10 mouse cellular contexts compared by ENCODE assay signal in genomic region chr10:59930996-59931395, GRCm38 (mm10). TPM values are rescaled to one million over a fixed set of nuclear protein-coding genes. Genes with fewer than 3 reads are reported as not detected.
DNase-seq lines count a peak whose midpoint lies in the region; ATAC-seq and TF ChIP-seq lines count a peak whose summit lies in the region.
"Had no signal": no experiment of that assay in that cellular context is flagged by ENCODE, and none has a peak within 500 bp of the region (broad histone marks: within the 10 kb centered on the region; RNA-seq: fewer than 3 reads in every experiment).

No protein-coding gene starts in this region.

- no peak overlapping the region for H3K4me3 ChIP-seq in kidney, embryonic 14.5 days (ENCODE audit: low read length)
- no peak overlapping the region for H3K4me3 ChIP-seq in hindbrain, embryonic 12.5 days
- H3K4me3 ChIP-seq in midbrain, embryonic 14.5 days (replicated peaks; ENCODE audit: low read depth, low read length), result no peak overlapping the region
- H3K4me3 ChIP-seq: erythroblast, embryonic 14.5 days; liver, embryonic 13.5 days had no signal

- peak; percentile 62; the same call in 1 of the 2 replicates for ATAC-seq in kidney, embryonic 14.5 days (ENCODE audit: low FRiP score, low TSS enrichment)
- ATAC-seq in hindbrain, embryonic 12.5 days (ENCODE audit: low FRiP score), result peak; percentile 73
- ATAC-seq in midbrain, embryonic 14.5 days (ENCODE audit: low FRiP score, low TSS enrichment), result peak; percentile 86
- ATAC-seq in activated CD4-positive, CD25-positive, alpha-beta regulatory T cell, adult 4 months, result no peak

- H3K4me2 ChIP-seq in kidney, embryonic 14.5 days (replicated peaks; ENCODE audit: low read depth, low read length), result no peak overlapping the region
- peak overlapping the region; percentile 14; the same call in 1 of the 2 replicates for H3K4me2 ChIP-seq in hindbrain, embryonic 12.5 days (replicated peaks)
- H3K4me2 ChIP-seq in midbrain, embryonic 14.5 days (ENCODE audit: low read length), result peak overlapping the region; percentile 32
- H3K4me2 ChIP-seq: liver, embryonic 13.5 days had no signal

- no peak for TF ChIP-seq CTCF in brain, embryonic 14.5 days (IDR thresholded peaks at IDR 0.05; ENCODE audit: borderline replicate concordance, extremely low read depth, insufficient read depth, insufficient read length)

- no peak for TF ChIP-seq POLR2A in brain, embryonic 14.5 days (IDR thresholded peaks at IDR 0.05; ENCODE audit: borderline replicate concordance, extremely low read depth, insufficient read depth, insufficient read length, poor library complexity, severe bottlenecking)

- H3K4me1 ChIP-seq in kidney, embryonic 14.5 days (ENCODE audit: control insufficient read depth, insufficient read depth, low read length), result no peaks in the 10 kb centered on the region
- peaks cover 7% of the 10 kb centered on the region; the same call in 1 of the 2 replicates for H3K4me1 ChIP-seq in hindbrain, embryonic 12.5 days
- H3K4me1 ChIP-seq in midbrain, embryonic 14.5 days (ENCODE audit: control insufficient read depth, insufficient read depth, low read length), result no peaks in the 10 kb centered on the region

- H3K36me3 ChIP-seq in kidney, embryonic 14.5 days (ENCODE audit: control insufficient read depth, insufficient read depth, low read length), result no peaks in the 10 kb centered on the region
- no peaks in the 10 kb centered on the region for H3K36me3 ChIP-seq in hindbrain, embryonic 12.5 days
- no peaks in the 10 kb centered on the region for H3K36me3 ChIP-seq in midbrain, embryonic 14.5 days (ENCODE audit: control insufficient read depth, insufficient read depth, low read length)
- H3K36me3 ChIP-seq: liver, embryonic 13.5 days had no signal

- WGBS in kidney, embryonic 14.5 days, result 16% methylated on average over 10 of the region's 10 CpGs
- WGBS in hindbrain, embryonic 12.5 days, result 31% methylated on average over 10 of the region's 10 CpGs
- 31% methylated on average over 10 of the region's 10 CpGs for WGBS in midbrain, embryonic 14.5 days

- no peak overlapping the region for H3K9ac ChIP-seq in kidney, embryonic 14.5 days (ENCODE audit: low read depth, low read length)
- no peak overlapping the region for H3K9ac ChIP-seq in hindbrain, embryonic 12.5 days
- no peak overlapping the region for H3K9ac ChIP-seq in midbrain, embryonic 14.5 days (replicated peaks; ENCODE audit: low read length)
- H3K9ac ChIP-seq: liver, embryonic 13.5 days had no signal

- DNase-seq in kidney, postnatal 14 days, result no peak
- peak; percentile 89 for DNase-seq in brain, embryonic 14.5 days (ENCODE audit: low read depth)
- DNase-seq in midbrain, embryonic 14.5 days, result peak; percentile 81
- DNase-seq in heart, postnatal 4 days, result no peak
- DNase-seq in thymus, postnatal 0 days (ENCODE audit: low spot score), result no peak
- DNase-seq: liver, embryonic 13.5 days had no signal

- H3K9me3 ChIP-seq in kidney, embryonic 14.5 days (ENCODE audit: control insufficient read depth, low read length), result no peaks in the 10 kb centered on the region
- no peaks in the 10 kb centered on the region for H3K9me3 ChIP-seq in hindbrain, embryonic 12.5 days (replicated peaks)
- H3K9me3 ChIP-seq in midbrain, embryonic 14.5 days (ENCODE audit: control insufficient read depth, low read length), result no peaks in the 10 kb centered on the region
- H3K9me3 ChIP-seq: liver, embryonic 13.5 days had no signal

- H3K27ac ChIP-seq in kidney, embryonic 14.5 days (ENCODE audit: low read depth, low read length), result no peak overlapping the region
- no peak overlapping the region for H3K27ac ChIP-seq in hindbrain, embryonic 12.5 days
- peak overlapping the region; percentile 70 for H3K27ac ChIP-seq in midbrain, embryonic 14.5 days (replicated peaks; ENCODE audit: low read depth, low read length)
- H3K27ac ChIP-seq: liver, embryonic 13.5 days had no signal

- no peaks in the 10 kb centered on the region for H3K27me3 ChIP-seq in kidney, embryonic 14.5 days (ENCODE audit: control insufficient read depth, insufficient read depth, low read length)
- H3K27me3 ChIP-seq in hindbrain, embryonic 12.5 days, result no peaks in the 10 kb centered on the region
- no peaks in the 10 kb centered on the region for H3K27me3 ChIP-seq in midbrain, embryonic 14.5 days (ENCODE audit: control insufficient read depth, insufficient read depth, low read length)
- H3K27me3 ChIP-seq: liver, embryonic 13.5 days had no signal

RNA-seq across cellular contexts. Expression of gene Ddit4, which starts 20.6 kb away (rescaled TPM):
- 1.8 and 2.9 TPM in 2 replicates for polyA plus RNA-seq in kidney, embryonic 14.5 days (2014; fragmentation: Nextera tagmentation; extraction: Ambion mirVana)
- 82.4 and 114 TPM in 2 replicates for polyA plus RNA-seq in brain, embryonic 14.5 days (2012; rRNA removed)
- 78.1 and 78.6 TPM in 2 replicates for polyA plus RNA-seq in hindbrain, embryonic 12.5 days (2016; fragmentation: Nextera tagmentation; extraction: Ambion mirVana)
- 6.2 and 7.3 TPM in 2 replicates for polyA plus RNA-seq in midbrain, embryonic 14.5 days (2014; fragmentation: Nextera tagmentation; extraction: Ambion mirVana)
- 10 to 100 TPM; 31.4 to 36.9 TPM for total RNA-seq in heart, postnatal 4 days (2021)
- polyA plus RNA-seq in thymus, postnatal 0 days (2015; fragmentation: Nextera tagmentation; extraction: Ambion mirVana), result 50.6 and 54.7 TPM in 2 replicates
- polyA plus RNA-seq in activated CD4-positive, CD25-positive, alpha-beta regulatory T cell, adult 4 months (2017; shearing (Covaris generic)), result 10 to 100 TPM; 17.5 to 31.2 TPM

RNA-seq across cellular contexts. Expression of gene Dnajb12, which starts 51.6 kb away (rescaled TPM):
- 24.6 and 36.0 TPM in 2 replicates for polyA plus RNA-seq in kidney, embryonic 14.5 days (2014; fragmentation: Nextera tagmentation; extraction: Ambion mirVana)
- polyA plus RNA-seq in brain, embryonic 14.5 days (2012; rRNA removed), result 22.6 and 34.0 TPM in 2 replicates
- 23.8 and 24.7 TPM in 2 replicates for polyA plus RNA-seq in hindbrain, embryonic 12.5 days (2016; fragmentation: Nextera tagmentation; extraction: Ambion mirVana)
- 15.9 and 20.5 TPM in 2 replicates for polyA plus RNA-seq in midbrain, embryonic 14.5 days (2014; fragmentation: Nextera tagmentation; extraction: Ambion mirVana)
- total RNA-seq in heart, postnatal 4 days (2021), result 10 to 100 TPM; 39.6 to 41.1 TPM
- polyA plus RNA-seq in thymus, postnatal 0 days (2015; fragmentation: Nextera tagmentation; extraction: Ambion mirVana), result 13.5 and 14.6 TPM in 2 replicates
- 10 to 100 TPM; 18.4 to 20.7 TPM for polyA plus RNA-seq in activated CD4-positive, CD25-positive, alpha-beta regulatory T cell, adult 4 months (2017; shearing (Covaris generic))

Comparison
In these comparisons a context has a peak if more than half of its experiments do, and no peak if none do; other contexts are left out.
1. DNase-seq: peak in brain, embryonic 14.5 days (single experiment) and midbrain, embryonic 14.5 days (single experiment); none in kidney, postnatal 14 days (single experiment), heart, postnatal 4 days (single experiment) and thymus, postnatal 0 days (single experiment).